Mouse (Mus musculus): ENCODE measurements around the gene Tmem229b. TPM values are rescaled to one million over a fixed set of nuclear protein-coding genes. Genes with fewer than 3 reads are reported as not detected.
"Not testable (repeated sequence)": the region's sequence is repeated elsewhere in the genome, so short reads cannot be mapped to it uniquely, and the experiment has no call there.

Tmem229b gene
- total and polyA plus RNA-seq, 2 experiments: 1.4 to 1.6 TPM

DNA sequence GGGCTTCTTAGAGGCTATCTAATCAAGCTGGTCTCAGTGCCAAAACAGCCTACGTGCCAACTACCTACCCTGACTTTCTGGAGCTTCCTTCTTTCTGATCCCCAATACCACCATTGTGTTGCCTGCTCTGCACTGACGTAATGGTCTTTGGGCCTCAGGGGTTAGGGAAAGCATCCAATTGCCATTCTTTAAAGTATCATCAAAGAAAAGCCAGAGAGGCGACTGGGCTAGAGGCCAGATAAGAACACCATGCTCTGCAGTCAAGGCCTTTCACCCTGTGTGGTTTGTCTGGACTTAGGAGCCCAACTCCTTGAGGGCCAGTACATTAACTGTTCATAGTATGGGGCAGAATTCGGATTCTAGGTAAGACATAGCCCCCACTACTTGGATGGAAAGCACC, 30.3 kb downstream of the Tmem229b start:
- Histone ChIP-seq H3K27me3 (ENCODE audit: control insufficient read depth, insufficient read depth, low read length) (no peaks in the 10 kb centered on the region), H3K4me3 (ENCODE audit: insufficient read depth, low read depth, low read length) (no peak overlapping the region), H3K4me1 (ENCODE audit: control insufficient read depth, insufficient read depth, low read length) (no peaks in the 10 kb centered on the region; the same call in 1 of the 2 replicates), H3K79me2 (ENCODE audit: control insufficient read depth, insufficient read depth, low read length) (no peaks in the 10 kb centered on the region), H3K27ac (replicated peaks; ENCODE audit: insufficient read depth, low read depth, low read length) (no peak overlapping the region), H3K9ac (ENCODE audit: low read depth, low read length) (no peak overlapping the region), H3K36me3 (ENCODE audit: control insufficient read depth, insufficient read depth, low read length) (no peaks in the 10 kb centered on the region)
- TF ChIP-seq POLR2A (IDR thresholded peaks at IDR 0.05; ENCODE audit: extremely low read depth, insufficient read depth, low read length): no peak
- TF ChIP-seq CTCF (IDR thresholded peaks at IDR 0.05; ENCODE audit: low read depth, low read length): no peak
- 78% methylated on average over 4 of the region's 4 CpGs for WGBS
- no peak for DNase-seq (ENCODE audit: extremely low read depth, low read depth, low spot score)

DNA sequence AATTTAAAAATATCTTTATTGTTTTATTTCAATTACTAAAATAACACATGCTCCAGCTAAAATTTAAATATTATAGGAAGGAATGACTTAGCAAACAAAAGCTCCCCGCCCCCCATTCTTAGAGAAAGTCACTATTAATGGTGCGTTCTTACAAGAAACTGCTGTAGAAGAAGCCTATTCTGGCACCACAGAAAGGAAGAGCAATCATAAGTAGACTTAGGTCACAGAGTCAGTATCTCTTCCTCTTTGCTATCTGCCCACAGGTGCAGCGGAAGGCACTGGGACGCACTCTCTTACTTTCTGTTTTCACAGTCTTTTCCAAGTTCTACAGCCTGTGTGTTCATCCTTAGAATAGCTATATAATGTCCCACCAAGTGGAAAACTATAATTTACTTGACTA, 31.6 kb downstream of the Tmem229b start:
- H3K79me2 ChIP-seq (ENCODE audit: control insufficient read depth, insufficient read depth, low read length): no peaks in the 10 kb centered on the region
- WGBS: 90% methylated on average over 4 of the region's 4 CpGs
- no peak overlapping the region for H3K27ac ChIP-seq (replicated peaks; ENCODE audit: insufficient read depth, low read depth, low read length)
- no peak overlapping the region for H3K4me3 ChIP-seq (ENCODE audit: insufficient read depth, low read depth, low read length)
- no peak overlapping the region for H3K9ac ChIP-seq (ENCODE audit: low read depth, low read length)
- H3K27me3 ChIP-seq (ENCODE audit: control insufficient read depth, insufficient read depth, low read length): no peaks in the 10 kb centered on the region
- no peaks in the 10 kb centered on the region for H3K36me3 ChIP-seq (ENCODE audit: control insufficient read depth, insufficient read depth, low read length)
- no peak for TF ChIP-seq CTCF (IDR thresholded peaks at IDR 0.05; ENCODE audit: low read depth, low read length)
- TF ChIP-seq POLR2A (IDR thresholded peaks at IDR 0.05; ENCODE audit: extremely low read depth, insufficient read depth, low read length): no peak
- H3K4me1 ChIP-seq (ENCODE audit: control insufficient read depth, insufficient read depth, low read length): peaks cover 2% of the 10 kb centered on the region; the same call in 1 of the 2 replicates
- DNase-seq (ENCODE audit: extremely low read depth, low read depth, low spot score): no peak

DNA sequence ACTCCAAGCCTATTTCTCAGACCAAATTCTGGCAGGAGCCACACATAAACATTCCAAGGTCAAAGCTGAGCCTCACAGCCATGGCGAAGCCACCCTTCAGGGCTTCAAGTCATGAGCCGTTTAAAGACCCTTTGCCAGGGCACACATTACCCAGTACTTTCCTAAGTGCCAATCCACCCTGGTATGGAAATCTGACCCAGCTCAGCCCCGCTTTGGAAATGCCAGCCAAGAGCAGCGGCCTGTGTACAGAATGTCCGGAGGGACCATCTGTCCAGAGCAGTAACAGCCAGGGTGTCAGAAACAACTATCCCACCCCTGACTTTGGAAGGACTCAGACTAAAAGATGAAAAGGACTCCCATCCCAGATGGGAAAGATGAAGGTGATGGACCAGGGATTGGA, 32.7 kb downstream of the Tmem229b start:
- H3K9ac ChIP-seq (ENCODE audit: low read depth, low read length): no peak overlapping the region
- WGBS: 97% methylated on average over 5 of the region's 5 CpGs
- H3K79me2 ChIP-seq (ENCODE audit: control insufficient read depth, insufficient read depth, low read length): no peaks in the 10 kb centered on the region
- H3K4me1 ChIP-seq (ENCODE audit: control insufficient read depth, insufficient read depth, low read length): peaks cover 2% of the 10 kb centered on the region; the same call in 1 of the 2 replicates
- H3K4me3 ChIP-seq (ENCODE audit: insufficient read depth, low read depth, low read length): no peak overlapping the region
- no peak for DNase-seq (ENCODE audit: extremely low read depth, low read depth, low spot score)
- H3K36me3 ChIP-seq (ENCODE audit: control insufficient read depth, insufficient read depth, low read length): no peaks in the 10 kb centered on the region
- TF ChIP-seq POLR2A (IDR thresholded peaks at IDR 0.05; ENCODE audit: extremely low read depth, insufficient read depth, low read length): no peak
- TF ChIP-seq CTCF (IDR thresholded peaks at IDR 0.05; ENCODE audit: low read depth, low read length): no peak
- no peaks in the 10 kb centered on the region for H3K27me3 ChIP-seq (ENCODE audit: control insufficient read depth, insufficient read depth, low read length)
- no peak overlapping the region for H3K27ac ChIP-seq (replicated peaks; ENCODE audit: insufficient read depth, low read depth, low read length)

DNA sequence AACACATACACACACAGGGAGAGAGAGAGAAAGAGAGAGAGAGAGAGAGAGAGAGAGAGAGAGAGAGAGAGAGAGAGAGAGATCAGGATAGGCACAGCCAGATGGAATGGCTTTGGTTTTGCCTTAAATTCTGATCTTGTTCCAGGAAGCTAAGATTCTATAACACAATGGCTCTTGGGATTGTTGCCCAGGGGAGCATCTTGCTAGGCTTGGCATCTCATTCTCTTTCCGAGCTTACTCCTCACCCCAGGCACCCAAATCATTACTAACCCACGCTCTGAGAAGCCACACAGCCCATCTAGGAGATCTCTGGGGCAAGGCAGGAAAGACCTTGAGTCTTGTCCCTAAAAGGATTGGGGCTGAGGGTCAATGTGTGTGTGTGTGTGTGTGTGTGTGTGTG, 33.6 kb downstream of the Tmem229b start:
- no peak for DNase-seq (ENCODE audit: extremely low read depth, low read depth, low spot score)
- no peak overlapping the region for H3K9ac ChIP-seq (ENCODE audit: low read depth, low read length)
- TF ChIP-seq POLR2A (IDR thresholded peaks at IDR 0.05; ENCODE audit: extremely low read depth, insufficient read depth, low read length) (no peak), CTCF (IDR thresholded peaks at IDR 0.05; ENCODE audit: low read depth, low read length) (no peak)
- peaks cover 2% of the 10 kb centered on the region; the same call in 1 of the 2 replicates for H3K4me1 ChIP-seq (ENCODE audit: control insufficient read depth, insufficient read depth, low read length)
- no peaks in the 10 kb centered on the region for H3K36me3 ChIP-seq (ENCODE audit: control insufficient read depth, insufficient read depth, low read length)
- WGBS: 93% methylated on average over 2 of the region's 2 CpGs
- no peaks in the 10 kb centered on the region for H3K27me3 ChIP-seq (ENCODE audit: control insufficient read depth, insufficient read depth, low read length)
- H3K27ac ChIP-seq (replicated peaks; ENCODE audit: insufficient read depth, low read depth, low read length): no peak overlapping the region
- H3K4me3 ChIP-seq (ENCODE audit: insufficient read depth, low read depth, low read length): no peak overlapping the region
- no peaks in the 10 kb centered on the region for H3K79me2 ChIP-seq (ENCODE audit: control insufficient read depth, insufficient read depth, low read length)

DNA sequence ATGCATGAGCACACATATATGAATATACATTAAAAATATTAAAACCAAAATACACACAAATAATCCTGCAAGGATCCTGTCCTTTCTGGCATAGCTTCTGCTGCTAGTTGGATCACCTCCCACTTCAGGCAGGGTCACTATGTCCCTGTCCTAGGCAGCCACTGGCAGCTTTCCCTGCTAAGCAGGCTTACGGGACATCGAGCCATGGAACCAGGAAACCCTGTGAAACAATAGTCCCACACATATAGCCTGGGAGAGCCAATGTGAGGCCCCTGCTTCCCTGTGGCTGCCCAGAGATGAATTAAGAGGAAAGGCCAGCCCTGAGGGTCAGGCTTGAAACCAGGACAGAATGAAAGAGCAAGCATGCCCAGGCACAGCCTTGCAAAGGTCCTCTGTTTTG, 35.8 kb downstream of the Tmem229b start:
- Histone ChIP-seq H3K4me1 (ENCODE audit: control insufficient read depth, insufficient read depth, low read length) (peaks cover 2% of the 10 kb centered on the region; the same call in 1 of the 2 replicates), H3K27me3 (ENCODE audit: control insufficient read depth, insufficient read depth, low read length) (no peaks in the 10 kb centered on the region), H3K79me2 (ENCODE audit: control insufficient read depth, insufficient read depth, low read length) (no peaks in the 10 kb centered on the region), H3K9ac (ENCODE audit: low read depth, low read length) (no peak overlapping the region), H3K4me3 (ENCODE audit: insufficient read depth, low read depth, low read length) (no peak overlapping the region), H3K36me3 (ENCODE audit: control insufficient read depth, insufficient read depth, low read length) (no peaks in the 10 kb centered on the region), H3K27ac (replicated peaks; ENCODE audit: insufficient read depth, low read depth, low read length) (no peak overlapping the region)
- peak; percentile 29 for DNase-seq (ENCODE audit: extremely low read depth, low read depth, low spot score)
- TF ChIP-seq POLR2A (IDR thresholded peaks at IDR 0.05; ENCODE audit: extremely low read depth, insufficient read depth, low read length): no peak
- no peak for TF ChIP-seq CTCF (IDR thresholded peaks at IDR 0.05; ENCODE audit: low read depth, low read length)
- 11% methylated on average over 2 of the region's 2 CpGs for WGBS

DNA sequence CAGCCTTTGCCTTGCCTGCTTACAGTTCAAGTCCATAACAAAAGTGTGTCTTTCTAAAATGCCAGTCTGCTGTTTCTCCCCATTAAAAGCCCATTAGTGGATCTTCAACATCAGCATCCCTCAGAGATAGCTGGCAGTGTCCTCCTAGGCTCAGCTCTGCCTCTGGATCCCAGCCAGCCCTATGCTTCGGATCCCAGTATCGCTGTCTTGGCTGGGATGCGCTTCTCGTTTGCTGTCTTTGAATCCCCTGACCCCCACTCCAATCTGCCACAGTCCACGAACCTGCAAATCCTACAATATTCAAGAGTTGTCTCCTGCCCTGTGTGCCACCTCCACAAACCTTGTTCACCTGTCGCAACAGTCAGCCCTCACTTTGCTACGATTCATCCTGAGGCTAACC, 36.7 kb downstream of the Tmem229b start:
- TF ChIP-seq CTCF (IDR thresholded peaks at IDR 0.05; ENCODE audit: low read depth, low read length): no peak
- no peak for TF ChIP-seq POLR2A (IDR thresholded peaks at IDR 0.05; ENCODE audit: extremely low read depth, insufficient read depth, low read length)

DNA sequence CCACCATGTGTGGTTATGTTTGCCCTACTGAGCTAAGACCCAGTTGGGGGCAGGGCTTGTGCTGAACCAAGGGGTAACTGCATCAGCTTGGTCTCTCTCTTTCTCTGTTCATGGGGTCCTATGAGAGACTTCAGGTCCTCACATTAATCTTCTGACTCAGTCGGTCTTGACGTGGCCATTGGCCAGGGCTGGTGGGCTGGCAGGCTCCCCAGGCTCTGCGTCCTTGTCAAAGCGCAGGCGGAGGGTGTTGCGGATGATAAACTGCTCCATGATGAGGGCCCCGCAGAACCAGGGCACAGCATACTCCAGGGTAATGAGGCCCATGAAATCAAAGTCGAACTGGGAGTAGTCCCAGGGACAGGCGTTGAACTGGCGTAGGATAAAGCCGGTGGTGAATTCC, 42.9 kb downstream of the Tmem229b start:
- not testable (repeated sequence) for DNase-seq (ENCODE audit: extremely low read depth, low read depth, low spot score)
- 87% methylated on average over 11 of the region's 11 CpGs for WGBS

More for the DNA sequence above, 36.7 kb downstream of the Tmem229b start:
- Histone ChIP-seq H3K27me3 (ENCODE audit: control insufficient read depth, insufficient read depth, low read length) (no peaks in the 10 kb centered on the region), H3K9ac (ENCODE audit: low read depth, low read length) (no peak overlapping the region), H3K36me3 (ENCODE audit: control insufficient read depth, insufficient read depth, low read length) (no peaks in the 10 kb centered on the region), H3K4me3 (ENCODE audit: insufficient read depth, low read depth, low read length) (no peak overlapping the region), H3K4me1 (ENCODE audit: control insufficient read depth, insufficient read depth, low read length) (peaks cover 2% of the 10 kb centered on the region; the same call in 1 of the 2 replicates), H3K79me2 (ENCODE audit: control insufficient read depth, insufficient read depth, low read length) (no peaks in the 10 kb centered on the region), H3K27ac (replicated peaks; ENCODE audit: insufficient read depth, low read depth, low read length) (no peak overlapping the region)
- DNase-seq (ENCODE audit: extremely low read depth, low read depth, low spot score): no peak
- WGBS: 84% methylated on average over 7 of the region's 7 CpGs

More for the DNA sequence above, 42.9 kb downstream of the Tmem229b start:
- not testable (repeated sequence) for H3K27ac ChIP-seq (replicated peaks; ENCODE audit: insufficient read depth, low read depth, low read length); H3K9ac ChIP-seq (ENCODE audit: low read depth, low read length); H3K4me3 ChIP-seq (ENCODE audit: insufficient read depth, low read depth, low read length); H3K36me3 ChIP-seq (ENCODE audit: control insufficient read depth, insufficient read depth, low read length); H3K4me1 ChIP-seq (ENCODE audit: control insufficient read depth, insufficient read depth, low read length); H3K79me2 ChIP-seq (ENCODE audit: control insufficient read depth, insufficient read depth, low read length); H3K27me3 ChIP-seq (ENCODE audit: control insufficient read depth, insufficient read depth, low read length)
